Comparison of ENCODE assay signal across 14 mouse cellular contexts in genomic region chr6:93844576-93844975, GRCm38 (mm10).
DNase-seq lines count a peak whose midpoint lies in the region; ATAC-seq and TF ChIP-seq lines count a peak whose summit lies in the region.
"Had no signal": no experiment of that assay in that cellular context is flagged by ENCODE, and none has a peak within 500 bp of the region (broad histone marks: within the 10 kb centered on the region; RNA-seq: fewer than 3 reads in every experiment).

No protein-coding gene starts in this region.

- TF ChIP-seq CTCF in gastrocnemius, adult 2 months (IDR thresholded peaks at IDR 0.05): no peak
- no peak for TF ChIP-seq CTCF in midbrain, postnatal 0 days (IDR thresholded peaks at IDR 0.05)
- TF ChIP-seq CTCF in olfactory bulb, adult 2 months (IDR thresholded peaks at IDR 0.05; ENCODE audit: insufficient read depth, low read depth, low read length): no peak

- H3K4me2 ChIP-seq in midbrain, postnatal 0 days (ENCODE audit: low read depth, low read length, poor library complexity, severe bottlenecking): no peak overlapping the region
- no peak overlapping the region for H3K4me2 ChIP-seq in midbrain, embryonic 15.5 days
- no peak overlapping the region for H3K4me2 ChIP-seq in intestine, embryonic 15.5 days (replicated peaks)
- H3K4me2 ChIP-seq: liver, embryonic 13.5 days had no signal

- TF ChIP-seq POLR2A in olfactory bulb, adult 2 months (IDR thresholded peaks at IDR 0.05; ENCODE audit: insufficient read depth, low read depth, low read length): no peak

- H3K9ac ChIP-seq in midbrain, postnatal 0 days (replicated peaks; ENCODE audit: low read length, poor library complexity, severe bottlenecking): no peak overlapping the region
- no peak overlapping the region for H3K9ac ChIP-seq in midbrain, embryonic 15.5 days
- H3K9ac ChIP-seq in intestine, embryonic 15.5 days: no peak overlapping the region
- H3K9ac ChIP-seq: liver, embryonic 13.5 days had no signal

- no peaks in the 10 kb centered on the region for H3K27me3 ChIP-seq in midbrain, postnatal 0 days (ENCODE audit: insufficient read depth, low read length)
- no peaks in the 10 kb centered on the region for H3K27me3 ChIP-seq in midbrain, embryonic 15.5 days (replicated peaks)
- no peaks in the 10 kb centered on the region for H3K27me3 ChIP-seq in intestine, embryonic 15.5 days (replicated peaks)
- H3K27me3 ChIP-seq: liver, embryonic 13.5 days had no signal

- H3K27ac ChIP-seq in gastrocnemius, adult 2 months: peak overlapping the region; percentile 28
- H3K27ac ChIP-seq in midbrain, postnatal 0 days (ENCODE audit: low read depth, low read length): no peak overlapping the region
- H3K27ac ChIP-seq in midbrain, embryonic 15.5 days: no peak overlapping the region
- peak overlapping the region; percentile 64; the same call in 1 of the 2 replicates for H3K27ac ChIP-seq in olfactory bulb, adult 2 months (ENCODE audit: insufficient read depth, low read depth, low read length)
- no peak overlapping the region for H3K27ac ChIP-seq in intestine, embryonic 15.5 days
- H3K27ac ChIP-seq: liver, embryonic 13.5 days; macrophage had no signal

- ATAC-seq in midbrain, postnatal 0 days (ENCODE audit: low FRiP score): no peak
- ATAC-seq in midbrain, embryonic 15.5 days (replicated peaks): no peak; the same call in 1 of the 2 replicates
- no peak for ATAC-seq in intestine, embryonic 15.5 days
- ATAC-seq: activated CD4-positive, CD25-positive, alpha-beta regulatory T cell, adult 4 months had no signal

- WGBS in midbrain, postnatal 0 days: 41% methylated on average over 5 of the region's 5 CpGs
- WGBS in midbrain, embryonic 15.5 days: 39% methylated on average over 5 of the region's 5 CpGs
- 29% methylated on average over 5 of the region's 5 CpGs for WGBS in olfactory bulb, adult 2 months
- WGBS in intestine, embryonic 15.5 days: 72% methylated on average over 5 of the region's 5 CpGs

- no peak for DNase-seq in gastrocnemius, adult 2 months
- DNase-seq in gastrocnemius, postnatal 4 days (ENCODE audit: low spot score in 2 of 2): no peak
- peak; percentile 48 for DNase-seq in midbrain, postnatal 0 days (ENCODE audit: low spot score)
- DNase-seq in cerebellum, postnatal 10 days: peak; percentile 82 to 86
- no peak for DNase-seq in T-cell, adult 2 months (ENCODE audit: low spot score)
- DNase-seq: B cell, adult 2 months; gastrocnemius, postnatal 14 days; kidney, adult 9 months; liver, embryonic 13.5 days had no signal

- intact Hi-C loops in gastrocnemius, adult 2 months (cut with DNase I): no loop called here

- H3K9me3 ChIP-seq in midbrain, postnatal 0 days (ENCODE audit: low read length): no peaks in the 10 kb centered on the region
- H3K9me3 ChIP-seq in midbrain, embryonic 15.5 days: no peaks in the 10 kb centered on the region
- no peaks in the 10 kb centered on the region for H3K9me3 ChIP-seq in intestine, embryonic 15.5 days
- H3K9me3 ChIP-seq: liver, embryonic 13.5 days had no signal

- H3K4me1 ChIP-seq in midbrain, postnatal 0 days (ENCODE audit: insufficient read depth, low read length): peaks cover 9% of the 10 kb centered on the region; the same call in 1 of the 2 replicates
- H3K4me1 ChIP-seq in midbrain, embryonic 15.5 days: peaks cover 27% of the 10 kb centered on the region
- peaks cover 8% of the 10 kb centered on the region for H3K4me1 ChIP-seq in olfactory bulb, adult 2 months (ENCODE audit: control insufficient read depth, insufficient read depth, low read length)
- no peaks in the 10 kb centered on the region for H3K4me1 ChIP-seq in intestine, embryonic 15.5 days (replicated peaks)
- H3K4me1 ChIP-seq: liver, embryonic 13.5 days had no signal

- no peaks in the 10 kb centered on the region for H3K36me3 ChIP-seq in midbrain, postnatal 0 days (ENCODE audit: insufficient read depth, low read length)
- no peaks in the 10 kb centered on the region for H3K36me3 ChIP-seq in midbrain, embryonic 15.5 days (replicated peaks)
- H3K36me3 ChIP-seq in intestine, embryonic 15.5 days: no peaks in the 10 kb centered on the region
- H3K36me3 ChIP-seq: liver, embryonic 13.5 days had no signal

- no peak overlapping the region for H3K4me3 ChIP-seq in gastrocnemius, adult 2 months
- no peak overlapping the region for H3K4me3 ChIP-seq in midbrain, postnatal 0 days (ENCODE audit: low read depth, low read length)
- H3K4me3 ChIP-seq in midbrain, embryonic 15.5 days: no peak overlapping the region
- H3K4me3 ChIP-seq in olfactory bulb, adult 2 months (ENCODE audit: insufficient read depth, low read depth, low read length): no peak overlapping the region
- H3K4me3 ChIP-seq in intestine, embryonic 15.5 days (replicated peaks): no peak overlapping the region
- H3K4me3 ChIP-seq: liver, embryonic 13.5 days had no signal

Comparison
In these comparisons a context has a peak if more than half of its experiments do, and no peak if none do; other contexts are left out.
1. DNase-seq: peak in midbrain, postnatal 0 days (single experiment) and cerebellum, postnatal 10 days (2 of 2); none in gastrocnemius, adult 2 months (single experiment), gastrocnemius, postnatal 4 days (0 of 2) and T-cell, adult 2 months (single experiment).
2. H3K27ac ChIP-seq: peak in gastrocnemius, adult 2 months (single experiment) and olfactory bulb, adult 2 months (single experiment); none in midbrain, postnatal 0 days (single experiment), midbrain, embryonic 15.5 days (single experiment) and intestine, embryonic 15.5 days (single experiment).